Mouse (Mus musculus): ENCODE measurements around the gene Olfr656. TPM values are rescaled to one million over a fixed set of nuclear protein-coding genes. Genes with fewer than 3 reads are reported as not detected.

Olfr656 gene
- not detected for total RNA-seq (2021)
- long read RNA-seq, experiment 1 = 0 reads
- long read RNA-seq, experiment 2 = 0 reads

GRCm38 (mm10) chr7:104613655-104614054 lies at the start of gene Olfr656:
Olfr656 (plus strand) TSS chr7:104613955.
- DNase-seq = no peak

GRCm38 (mm10) chr7:104577014-104577413 lies 36.7 kb upstream of the Olfr656 start, which contains the start of gene Olfr653:
Olfr653 (plus strand) TSS chr7:104577314.
- DNase-seq = no peak

GRCm38 (mm10) chr7:104580846-104581245 lies 32.9 kb upstream of the Olfr656 start:
- no peak for DNase-seq

GRCm38 (mm10) chr7:104581429-104581828 lies 32.3 kb upstream of the Olfr656 start:
- DNase-seq = no peak

GRCm38 (mm10) chr7:104586725-104587124 lies 27.0 kb upstream of the Olfr656 start, which contains the start of gene Olfr654:
Olfr654 (plus strand) TSS chr7:104587025.
- DNase-seq = no peak

GRCm38 (mm10) chr7:104588274-104588673 lies 25.5 kb upstream of the Olfr656 start:
- DNase-seq = no peak

GRCm38 (mm10) chr7:104601679-104602078 lies 12.1 kb upstream of the Olfr656 start, which contains the start of gene Olfr655:
Olfr655 (minus strand) TSS chr7:104601779.
- DNase-seq = no peak

GRCm38 (mm10) chr7:104603173-104603572 lies 10.6 kb upstream of the Olfr656 start:
- DNase-seq = no peak

- DNase-seq = no peak
Measured at GRCm38 (mm10) chr7:104604727-104605126, 9.0 kb upstream of the Olfr656 start.

- no peak for DNase-seq
Measured at GRCm38 (mm10) chr7:104624494-104624893, 10.7 kb downstream of the Olfr656 start, which contains the start of gene Olfr657. Olfr657 (plus strand) TSS chr7:104624794.

- no peak for DNase-seq
Measured at GRCm38 (mm10) chr7:104646841-104647482, 33.2 kb downstream of the Olfr656 start, which contains the start of gene Olfr658. Olfr658 (minus strand) TSS chr7:104647305.

- DNase-seq = no peak
Measured at GRCm38 (mm10) chr7:104666453-104666852, 52.7 kb downstream of the Olfr656 start, which contains the start of gene Olfr659. Olfr659 (plus strand) TSS chr7:104666753.

Other genes with a start within 250 kb of the Olfr656 start
- not detected for gene Trim30b, start 244.1 kb upstream of the Olfr656 start, total RNA-seq (2021)
- not detected for gene Trim30c, start 213.1 kb upstream of the Olfr656 start, total RNA-seq (2021)
- gene Trim30a, start 148.8 kb upstream of the Olfr656 start, total RNA-seq (2021) = 1 to 10 TPM; 1.2 to 1.4 TPM
- gene Trim30d, start 106.1 kb upstream of the Olfr656 start, total RNA-seq (2021) = under 1 TPM; 0.49 to 0.54 TPM
- gene Olfr651, start 63.8 kb upstream of the Olfr656 start, total RNA-seq (2021) = not detected
- not detected for gene Olfr652, start 53.1 kb upstream of the Olfr656 start, total RNA-seq (2021)
- not detected for gene Olfr653, start 36.6 kb upstream of the Olfr656 start, total RNA-seq (2021)
- not detected for gene Olfr654, start 26.9 kb upstream of the Olfr656 start, total RNA-seq (2021)
- not detected for gene Olfr655, start 12.2 kb upstream of the Olfr656 start, total RNA-seq (2021)
- gene Olfr657, start 10.8 kb downstream of the Olfr656 start, total RNA-seq (2021) = not detected
- not detected for gene Olfr658, start 33.4 kb downstream of the Olfr656 start, total RNA-seq (2021)
- gene Olfr659, start 52.8 kb downstream of the Olfr656 start, total RNA-seq (2021) = not detected
- gene Olfr661, start 72.5 kb downstream of the Olfr656 start, total RNA-seq (2021) = not detected
- gene Usp17le, start 163.5 kb downstream of the Olfr656 start, total RNA-seq (2021) = not detected
- gene Usp17lb, start 228.6 kb downstream of the Olfr656 start, total RNA-seq (2021) = not detected
- not detected for gene Usp17la, start 243.1 kb downstream of the Olfr656 start, total RNA-seq (2021)